Mouse (Mus musculus): ENCODE data around the gene Gpr39. TPM values are rescaled to one million over a fixed set of nuclear protein-coding genes. Genes with fewer than 3 reads are reported as not detected.

The Gpr39 gene
- polyA plus RNA-seq, 1 experiment from 2014 or later = 10.2 TPM

DNA sequence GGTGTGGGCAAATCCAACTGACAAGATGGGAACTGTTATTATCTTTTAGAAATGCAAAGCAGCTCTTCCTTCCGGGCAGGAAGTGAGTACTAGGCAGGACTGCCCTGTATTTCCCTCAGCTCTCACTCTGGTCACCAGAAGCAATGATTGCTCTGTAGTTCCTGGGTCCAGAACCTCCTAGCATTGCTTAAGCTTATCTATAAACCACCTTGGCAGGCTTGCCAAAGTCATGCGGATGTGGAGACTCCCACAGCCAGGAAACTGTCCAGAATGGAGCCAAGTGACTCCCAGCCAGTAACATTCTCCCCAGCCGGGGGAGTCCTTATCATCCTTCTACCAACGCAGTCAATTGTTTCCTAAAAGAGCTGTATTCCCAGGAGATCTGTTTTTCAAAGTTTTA, 13.7 kb upstream of the Gpr39 start:
- 39% methylated on average over 4 of the region's 4 CpGs for WGBS
- H3K9ac ChIP-seq (ENCODE audit: low read length) = no peak overlapping the region
- no peak overlapping the region for H3K4me2 ChIP-seq (replicated peaks; ENCODE audit: low read depth)
- no peaks in the 10 kb centered on the region for H3K36me3 ChIP-seq (ENCODE audit: control insufficient read depth, insufficient read depth, low read length)
- H3K27ac ChIP-seq (replicated peaks) = no peak overlapping the region
- H3K27me3 ChIP-seq (ENCODE audit: control insufficient read depth, insufficient read depth, low read length) = no peaks in the 10 kb centered on the region
- DNase-seq (ENCODE audit: low spot score) (no peak), ATAC-seq (ENCODE audit: low FRiP score, low TSS enrichment) (peak; percentile 53; the same call in 1 of the 2 replicates)
- no peaks in the 10 kb centered on the region for H3K9me3 ChIP-seq (ENCODE audit: control insufficient read depth, low read length)
- H3K4me1 ChIP-seq (replicated peaks; ENCODE audit: control insufficient read depth, insufficient read depth) = no peaks in the 10 kb centered on the region
- TF ChIP-seq CTCF (IDR thresholded peaks at IDR 0.05; ENCODE audit: low read depth) (no peak), EP300 (optimal IDR thresholded peaks at IDR 0.05) (no peak)
- no peak overlapping the region for H3K4me3 ChIP-seq (ENCODE audit: low read depth, low read length)

DNA sequence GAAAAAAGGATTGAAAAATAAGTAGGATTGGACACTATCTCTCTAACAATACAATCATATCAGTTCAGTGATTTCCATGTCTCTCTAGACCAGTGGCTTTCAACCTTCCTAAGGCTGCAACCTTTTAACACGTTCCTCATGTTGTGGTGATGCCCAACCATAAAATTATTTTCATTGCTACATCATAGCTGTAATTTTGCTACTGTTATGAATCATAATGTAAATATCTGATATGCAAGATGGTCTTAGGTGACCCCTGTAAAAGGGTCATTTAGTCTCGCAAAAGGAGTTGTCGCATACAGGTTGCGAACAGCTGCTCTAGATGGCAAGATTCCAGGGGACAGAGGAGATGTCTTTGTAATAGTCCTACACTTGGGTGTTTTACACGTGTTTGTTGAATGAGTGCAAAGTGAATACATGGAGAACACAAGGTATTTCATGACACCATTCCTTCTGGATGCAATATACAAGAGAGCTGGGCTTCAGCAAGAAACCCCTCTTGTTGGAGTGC, 11.6 kb upstream of the Gpr39 start:
- H3K4me1 ChIP-seq (replicated peaks; ENCODE audit: control insufficient read depth, insufficient read depth) = no peaks in the 10 kb centered on the region
- no peak overlapping the region for H3K9ac ChIP-seq (ENCODE audit: low read length)
- 49% methylated on average over 5 of the region's 5 CpGs for WGBS
- H3K4me2 ChIP-seq (replicated peaks; ENCODE audit: low read depth) = no peak overlapping the region
- no peaks in the 10 kb centered on the region for H3K9me3 ChIP-seq (ENCODE audit: control insufficient read depth, low read length)
- H3K4me3 ChIP-seq (ENCODE audit: low read depth, low read length) = no peak overlapping the region
- TF ChIP-seq EP300 (optimal IDR thresholded peaks at IDR 0.05) = no peak
- no peak for TF ChIP-seq CTCF (IDR thresholded peaks at IDR 0.05; ENCODE audit: low read depth)
- H3K36me3 ChIP-seq (ENCODE audit: control insufficient read depth, insufficient read depth, low read length) = no peaks in the 10 kb centered on the region
- no peak overlapping the region for H3K27ac ChIP-seq (replicated peaks)
- H3K27me3 ChIP-seq (ENCODE audit: control insufficient read depth, insufficient read depth, low read length) = no peaks in the 10 kb centered on the region
- ATAC-seq (ENCODE audit: low FRiP score, low TSS enrichment) (no peak), DNase-seq (ENCODE audit: low spot score) (no peak)

- Histone ChIP-seq H3K4me1 (replicated peaks; ENCODE audit: control insufficient read depth, insufficient read depth) (no peaks in the 10 kb centered on the region), H3K9me3 (ENCODE audit: control insufficient read depth, low read length) (no peaks in the 10 kb centered on the region), H3K4me2 (replicated peaks; ENCODE audit: low read depth) (no peak overlapping the region), H3K36me3 (ENCODE audit: control insufficient read depth, insufficient read depth, low read length) (no peaks in the 10 kb centered on the region), H3K27ac (replicated peaks) (no peak overlapping the region), H3K4me3 (ENCODE audit: low read depth, low read length) (no peak overlapping the region), H3K9ac (ENCODE audit: low read length) (no peak overlapping the region), H3K27me3 (ENCODE audit: control insufficient read depth, insufficient read depth, low read length) (no peaks in the 10 kb centered on the region)
- DNase-seq (ENCODE audit: low spot score) = peak; percentile 50
- WGBS = 71% methylated on average over 5 of the region's 5 CpGs
- TF ChIP-seq EP300 (optimal IDR thresholded peaks at IDR 0.05) (no peak), CTCF (IDR thresholded peaks at IDR 0.05; ENCODE audit: low read depth) (peak; percentile 64)
- 0 out of 2 replicates have a peak, but pooled peaks have one; percentile 54 for ATAC-seq (ENCODE audit: low FRiP score, low TSS enrichment)
These were observed 7.8 kb upstream of the Gpr39 start for GRCm38 (mm10) chr1:125669035-125669434.

GRCm38 (mm10) chr1:125675186-125675585, 1.6 kb upstream of the Gpr39 start:
- no peak overlapping the region for H3K9ac ChIP-seq (ENCODE audit: low read length)
- WGBS = 88% methylated on average over 1 of the region's 1 CpGs
- H3K4me3 ChIP-seq (ENCODE audit: low read depth, low read length) = no peak overlapping the region
- no peaks in the 10 kb centered on the region for H3K27me3 ChIP-seq (ENCODE audit: control insufficient read depth, insufficient read depth, low read length)
- ATAC-seq (ENCODE audit: low FRiP score, low TSS enrichment) (no peak), DNase-seq (ENCODE audit: low spot score) (no peak)
- H3K36me3 ChIP-seq (ENCODE audit: control insufficient read depth, insufficient read depth, low read length) = no peaks in the 10 kb centered on the region
- H3K27ac ChIP-seq (replicated peaks) = no peak overlapping the region
- no peaks in the 10 kb centered on the region for H3K9me3 ChIP-seq (ENCODE audit: control insufficient read depth, low read length)
- no peaks in the 10 kb centered on the region for H3K4me1 ChIP-seq (replicated peaks; ENCODE audit: control insufficient read depth, insufficient read depth)
- TF ChIP-seq CTCF (IDR thresholded peaks at IDR 0.05; ENCODE audit: low read depth) = no peak
- TF ChIP-seq EP300 (optimal IDR thresholded peaks at IDR 0.05) = no peak
- no peak overlapping the region for H3K4me2 ChIP-seq (replicated peaks; ENCODE audit: low read depth)

DNA sequence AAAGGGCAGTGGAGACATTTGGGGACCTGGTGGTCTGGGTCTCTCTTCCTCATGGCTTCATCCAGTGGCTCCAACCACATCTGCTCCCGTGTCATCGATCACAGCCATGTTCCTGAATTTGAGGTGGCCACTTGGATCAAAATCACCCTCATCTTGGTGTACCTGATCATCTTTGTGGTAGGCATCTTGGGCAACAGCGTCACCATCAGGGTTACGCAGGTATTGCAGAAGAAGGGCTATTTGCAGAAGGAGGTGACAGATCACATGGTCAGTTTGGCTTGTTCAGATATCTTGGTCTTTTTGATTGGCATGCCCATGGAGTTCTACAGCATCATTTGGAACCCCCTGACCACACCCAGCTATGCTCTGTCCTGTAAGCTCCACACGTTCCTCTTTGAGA, 491 bp downstream of the Gpr39 start:
- peak overlapping the region; percentile 52 for H3K4me2 ChIP-seq (replicated peaks; ENCODE audit: low read depth)
- no peaks in the 10 kb centered on the region for H3K4me1 ChIP-seq (replicated peaks; ENCODE audit: control insufficient read depth, insufficient read depth)
- WGBS = 60% methylated on average over 5 of the region's 5 CpGs
- DNase-seq (ENCODE audit: low spot score) = peak; percentile 87
- no peaks in the 10 kb centered on the region for H3K36me3 ChIP-seq (ENCODE audit: control insufficient read depth, insufficient read depth, low read length)
- H3K27ac ChIP-seq (replicated peaks) = peak overlapping the region; percentile 94
- H3K9me3 ChIP-seq (ENCODE audit: control insufficient read depth, low read length) = no peaks in the 10 kb centered on the region
- peak; percentile 41 for ATAC-seq (ENCODE audit: low FRiP score, low TSS enrichment)
- TF ChIP-seq EP300 (optimal IDR thresholded peaks at IDR 0.05) = no peak
- peak; percentile 83 for TF ChIP-seq CTCF (IDR thresholded peaks at IDR 0.05; ENCODE audit: low read depth)
- H3K9ac ChIP-seq (ENCODE audit: low read length) = peak overlapping the region; percentile 52; the same call in 1 of the 2 replicates
- H3K4me3 ChIP-seq (ENCODE audit: low read depth, low read length) = peak overlapping the region; percentile 38
- H3K27me3 ChIP-seq (ENCODE audit: control insufficient read depth, insufficient read depth, low read length) = no peaks in the 10 kb centered on the region

- ATAC-seq (ENCODE audit: low FRiP score, low TSS enrichment) (no peak), DNase-seq (ENCODE audit: low spot score) (no peak)
- Histone ChIP-seq H3K9ac (ENCODE audit: low read length) (no peak overlapping the region), H3K4me1 (replicated peaks; ENCODE audit: control insufficient read depth, insufficient read depth) (no peaks in the 10 kb centered on the region), H3K9me3 (ENCODE audit: control insufficient read depth, low read length) (no peaks in the 10 kb centered on the region), H3K27ac (replicated peaks) (no peak overlapping the region), H3K36me3 (ENCODE audit: control insufficient read depth, insufficient read depth, low read length) (no peaks in the 10 kb centered on the region), H3K27me3 (ENCODE audit: control insufficient read depth, insufficient read depth, low read length) (no peaks in the 10 kb centered on the region), H3K4me3 (ENCODE audit: low read depth, low read length) (no peak overlapping the region), H3K4me2 (replicated peaks; ENCODE audit: low read depth) (no peak overlapping the region)
- WGBS = 53% methylated on average over 4 of the region's 4 CpGs
- TF ChIP-seq CTCF (IDR thresholded peaks at IDR 0.05; ENCODE audit: low read depth) = no peak
- no peak for TF ChIP-seq EP300 (optimal IDR thresholded peaks at IDR 0.05)
These were observed 2.8 kb downstream of the Gpr39 start for GRCm38 (mm10) chr1:125679522-125680077.

Measured in stomach, postnatal 0 days (tissue).